Mouse (Mus musculus): ENCODE data around the gene Il10.

DNA sequence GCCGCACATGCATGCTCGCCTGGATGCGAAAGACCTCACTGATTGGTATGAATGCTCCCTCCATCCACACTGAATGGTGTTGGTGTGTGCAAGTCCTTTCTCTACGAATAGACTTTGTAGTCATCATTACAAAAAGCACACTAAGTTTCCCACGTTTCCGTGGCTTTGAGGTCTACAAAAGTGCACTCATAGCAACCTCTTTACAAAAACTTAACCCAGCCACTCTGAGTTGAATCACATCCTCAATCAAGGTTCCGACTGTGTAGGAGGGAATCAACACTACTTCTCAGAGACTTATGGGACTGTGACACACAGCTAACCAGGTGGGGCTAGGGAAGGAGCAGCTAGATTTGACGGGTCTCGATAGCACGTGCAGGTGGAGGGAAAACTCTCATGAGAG is 23.3 kb upstream of the Il10 start:
- no peak for TF ChIP-seq CTCF (IDR thresholded peaks at IDR 0.05; ENCODE audit: control insufficient read depth, insufficient read depth, insufficient replicate concordance, low read depth, low read length)
- no peak for TF ChIP-seq POLR2A (IDR thresholded peaks at IDR 0.05; ENCODE audit: control insufficient read depth, low read depth, low read length)
